Mouse (Mus musculus) heart, postnatal 10 days (tissue): ENCODE data around the gene Plbd1. TPM values are rescaled to one million over a fixed set of nuclear protein-coding genes. Genes with fewer than 3 reads are reported as not detected.
A peak's percentile ranks its signal among the peaks of the same experiment; 100 is the strongest.

Source experiments
- DNase-seq, 2 experiments: peaks; one replicate each; pipeline ENCODE4 v3.0.0; 2021
- intact Hi-C: fragments of 180-260 bp; cut with DNase I; formaldehyde crosslinking; loops from one replicate; pipeline ENCODE4 v1.15.1; 2025
- total RNA-seq, 2 experiments: library from RNA; stranded (reverse); gene quantifications; 2 replicates each; pipeline ENCODE4 v1.2.3; 2021

Plbd1 gene
- 10 to 100 TPM; 34.2 to 37.9 TPM for total RNA-seq

DNA sequence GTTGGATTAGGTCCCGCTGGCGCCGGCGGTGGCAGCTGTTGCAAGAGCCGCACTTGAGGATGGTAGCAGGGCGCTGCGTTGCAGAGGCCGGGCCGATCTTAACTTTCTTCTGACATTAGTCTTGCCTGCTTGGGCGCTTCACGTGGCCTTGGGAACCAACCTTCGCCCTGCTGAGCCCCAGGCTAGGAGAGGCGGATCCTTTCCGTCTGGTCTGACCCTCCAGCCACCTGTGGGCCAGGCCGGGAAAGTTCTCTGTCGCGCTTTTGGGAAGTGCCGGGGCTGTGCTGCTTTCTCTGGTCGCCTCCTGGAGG, at the start of gene Plbd1:
Gene Plbd1 (minus strand): TSS at position 223 of the 311 bp plus-strand sequence.
- intact Hi-C loops, result no loop called here
- peak; percentile 81 to 82 for DNase-seq

DNA sequence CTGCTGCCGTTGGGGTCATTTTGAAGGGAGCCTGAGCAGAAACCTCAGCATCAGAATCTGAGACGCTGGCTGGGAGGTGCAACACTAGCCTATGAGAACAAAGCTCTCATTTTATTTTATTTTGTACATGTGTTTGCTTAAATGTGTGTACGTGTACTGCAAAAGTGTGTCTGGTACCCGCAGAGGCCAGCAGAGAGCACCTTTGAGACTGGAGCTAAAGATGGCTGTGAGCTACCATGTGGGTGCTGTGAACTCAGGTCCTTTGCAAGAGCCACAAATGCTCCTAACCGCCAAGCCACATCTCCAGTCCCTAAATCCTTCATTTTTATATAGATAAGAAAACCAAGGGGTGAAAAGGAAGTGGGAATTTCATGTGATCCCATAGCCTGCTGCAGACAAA, 48.7 kb upstream of the Plbd1 start:
- intact Hi-C loops, result no loop called here
- DNase-seq, result no peak

DNA sequence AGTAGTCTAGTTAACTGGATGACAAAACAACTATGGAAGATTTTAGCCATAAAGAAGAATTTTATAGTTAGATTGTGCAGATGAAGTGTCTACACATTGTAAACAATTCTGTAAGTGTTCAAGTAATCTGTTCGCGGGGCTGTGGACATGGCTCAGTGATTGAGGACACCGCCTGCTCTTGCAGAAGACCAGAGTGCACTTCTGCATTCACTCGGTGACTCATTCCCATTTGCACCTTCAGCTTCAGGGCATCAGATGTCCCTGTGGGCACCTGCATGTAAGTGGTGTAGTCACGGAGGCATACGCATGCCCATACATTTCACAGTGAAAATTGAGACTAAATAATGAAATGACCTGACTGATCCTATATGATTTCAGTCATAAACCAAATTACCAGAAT, 46.9 kb upstream of the Plbd1 start:
- DNase-seq, result no peak

DNA sequence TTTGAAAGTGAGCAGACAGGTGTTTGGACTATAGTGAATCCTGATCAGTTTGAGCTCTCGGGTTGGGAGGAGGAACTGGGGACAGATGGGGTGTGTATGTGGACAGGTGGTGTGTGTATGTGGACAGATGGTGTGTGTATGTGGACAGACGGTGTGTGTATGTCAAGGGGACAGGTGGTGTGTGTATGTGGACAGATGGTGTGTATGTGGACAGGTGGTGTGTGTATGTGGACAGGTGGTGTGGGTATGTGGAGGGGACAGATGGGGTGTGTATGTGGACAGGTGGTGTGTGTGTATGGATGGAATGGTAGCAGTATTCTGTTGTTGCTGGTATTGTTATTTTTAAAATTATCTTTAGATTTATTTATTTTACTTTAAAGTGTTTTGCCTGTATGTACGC, 40.1 kb upstream of the Plbd1 start:
- no peak for DNase-seq
- intact Hi-C loops, result no loop called here

More for the DNA sequence above, 46.9 kb upstream of the Plbd1 start:
- intact Hi-C loops, result no loop called here

DNA sequence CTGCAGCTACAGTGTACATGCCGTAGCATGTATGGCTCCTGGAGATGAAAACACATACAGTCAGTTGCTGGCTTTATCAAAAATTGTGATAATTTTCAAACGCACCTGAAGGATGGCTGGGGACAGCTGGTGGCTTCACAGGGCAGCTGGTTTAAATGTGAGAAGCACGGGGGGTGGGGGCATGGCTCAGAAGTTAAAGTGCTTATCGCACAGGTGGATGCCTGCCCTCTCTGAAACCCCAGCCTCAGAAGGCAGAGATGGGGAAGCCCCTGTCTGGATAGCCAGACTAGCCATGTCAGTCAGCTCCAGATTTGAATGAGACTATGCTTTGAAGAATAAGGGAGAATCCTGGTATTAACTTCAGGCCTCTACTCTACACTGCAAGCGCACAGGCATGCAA, 39.5 kb upstream of the Plbd1 start:
- no peak for DNase-seq
- intact Hi-C loops, result no loop called here

DNA sequence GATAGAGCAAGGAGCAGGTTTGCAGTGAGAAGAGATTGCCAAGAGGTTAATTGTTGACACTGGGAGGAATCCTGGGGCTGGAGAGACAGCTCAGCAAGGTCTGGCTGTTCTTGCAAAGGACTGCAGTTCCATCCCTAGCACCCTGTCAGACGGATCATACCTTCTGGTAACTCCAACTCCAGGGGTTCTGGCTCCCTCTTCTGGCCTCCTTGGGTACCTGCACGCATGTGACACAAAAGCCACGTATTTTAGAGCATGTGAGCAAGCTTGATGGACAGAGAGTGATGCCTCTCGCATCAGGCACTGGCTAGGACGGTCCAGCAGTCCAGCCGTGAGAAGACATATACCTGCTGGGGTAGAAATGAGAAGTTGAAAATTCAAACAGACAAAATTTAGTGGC, 29.6 kb upstream of the Plbd1 start:
- no peak for DNase-seq
- intact Hi-C loops, result no loop called here

DNA sequence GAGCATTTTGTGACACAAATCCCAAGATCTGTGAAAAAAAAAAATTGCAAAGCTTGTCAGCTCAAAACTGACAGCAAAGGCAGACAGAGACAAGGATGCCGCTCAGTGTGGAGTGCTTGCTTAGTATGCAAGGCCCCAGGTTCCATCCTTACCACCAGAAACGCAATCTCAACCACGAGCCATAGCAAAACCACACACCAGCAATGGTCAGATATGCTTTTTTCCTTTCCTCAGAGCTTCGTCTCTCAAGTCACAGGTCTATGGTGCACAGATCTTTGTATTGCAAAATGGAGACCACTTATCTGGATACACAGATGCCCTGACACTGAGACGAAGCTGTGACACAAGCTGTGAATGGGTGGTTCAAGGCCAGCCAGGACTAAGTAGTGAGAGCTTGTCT, 28.8 kb upstream of the Plbd1 start:
- DNase-seq, result no peak
- intact Hi-C loops, result no loop called here

DNA sequence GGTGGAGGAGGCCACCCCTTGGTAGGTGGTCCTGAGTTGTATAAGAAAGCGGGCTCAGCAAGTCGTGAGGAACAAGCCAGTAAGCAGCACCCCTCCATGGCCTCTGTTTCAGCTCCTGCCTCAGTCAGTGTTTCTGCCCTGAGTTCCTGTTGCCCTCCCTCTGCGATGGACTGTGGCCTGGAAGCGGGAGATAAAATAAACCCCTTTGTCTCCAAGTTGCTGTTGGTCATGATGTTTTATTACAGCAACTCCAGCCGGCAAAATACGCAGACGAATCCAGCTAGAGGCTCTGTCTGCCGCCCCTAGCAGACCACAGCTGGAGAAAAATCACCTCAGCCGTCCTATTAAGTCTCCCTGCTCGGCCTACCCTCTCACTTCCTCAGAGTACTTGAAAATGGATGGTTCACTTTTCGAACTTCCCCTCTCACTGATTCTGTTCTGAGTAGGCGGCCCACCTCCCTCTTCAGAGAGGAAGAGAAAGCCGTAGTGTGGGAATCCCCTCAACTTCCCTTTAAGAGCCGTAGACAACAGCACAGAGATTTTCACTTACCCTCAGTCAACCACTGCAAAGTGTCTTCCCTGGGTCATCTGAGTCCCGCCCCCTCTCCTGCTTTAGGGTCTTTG, 28.2 kb upstream of the Plbd1 start:
- DNase-seq, result peak in 1 of 2 experiments; percentile 16

DNA sequence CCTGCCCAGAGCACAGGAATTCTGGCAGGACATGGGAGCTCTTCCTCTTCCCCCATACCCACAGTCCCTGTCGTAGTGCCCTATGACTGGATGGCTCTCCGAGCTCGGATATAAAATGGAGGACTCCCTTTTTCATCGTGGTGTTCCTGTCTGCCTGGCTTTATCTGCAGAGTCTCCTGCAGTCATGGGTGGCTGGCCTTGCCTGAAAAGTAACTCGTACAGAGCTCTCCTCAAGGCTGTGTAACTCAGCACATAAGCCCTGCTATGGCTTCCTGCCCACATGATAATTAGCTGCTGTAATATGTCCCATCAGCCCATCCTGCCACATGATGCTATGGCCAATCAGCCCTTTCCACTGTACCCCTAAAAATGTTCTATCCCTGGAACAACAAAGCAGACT, 23.7 kb upstream of the Plbd1 start:
- intact Hi-C loops, result no loop called here

More for the DNA sequence above, 28.2 kb upstream of the Plbd1 start:
- intact Hi-C loops, result no loop called here

DNA sequence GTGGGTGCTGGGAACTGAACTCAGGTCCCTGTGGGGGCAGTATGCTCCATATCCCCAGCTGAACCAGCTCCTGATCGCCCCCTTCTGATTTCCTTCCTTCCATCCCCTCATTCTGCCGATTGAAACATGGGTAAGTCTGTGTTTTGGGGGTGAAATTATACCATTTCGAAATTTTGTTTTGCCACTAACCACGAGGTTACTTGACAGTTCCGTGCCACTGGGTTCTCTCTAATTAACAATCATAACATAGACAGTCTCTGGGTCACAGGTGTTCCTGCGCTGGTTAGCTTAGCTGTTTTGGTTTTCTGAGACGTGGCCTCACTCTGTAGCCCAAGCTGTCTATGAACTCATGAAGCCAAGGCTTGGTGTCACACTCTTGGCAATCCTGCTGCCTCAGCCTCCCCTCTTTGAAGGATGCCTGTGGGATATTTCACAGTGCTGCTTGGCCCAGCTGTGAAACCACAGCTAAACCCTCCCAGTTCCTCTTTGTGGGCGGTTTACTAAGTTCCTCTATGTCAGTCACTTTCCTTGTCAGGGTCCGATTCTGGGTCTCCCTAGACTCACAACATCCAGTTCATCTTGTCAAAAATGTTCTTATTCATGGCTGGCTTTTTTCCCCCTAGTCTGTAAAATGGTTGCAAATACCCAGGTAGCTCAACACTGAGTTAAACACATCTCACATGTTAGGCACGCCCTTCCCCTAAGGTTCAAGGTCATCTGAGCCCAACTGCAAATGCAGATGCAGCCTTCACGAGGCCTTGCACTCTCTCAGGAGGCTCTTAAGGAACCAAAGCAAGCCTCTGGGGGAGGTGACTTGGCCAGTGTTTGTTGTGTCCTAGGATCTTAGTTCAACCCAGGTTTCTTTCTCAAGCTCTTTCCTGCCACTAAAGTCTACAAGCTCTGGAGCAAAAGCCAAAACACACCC, 21.9 kb upstream of the Plbd1 start:
- DNase-seq, result peak in 1 of 2 experiments; percentile 14
- intact Hi-C loops, result no loop called here

More for the DNA sequence above, 23.7 kb upstream of the Plbd1 start:
- no peak for DNase-seq

DNA sequence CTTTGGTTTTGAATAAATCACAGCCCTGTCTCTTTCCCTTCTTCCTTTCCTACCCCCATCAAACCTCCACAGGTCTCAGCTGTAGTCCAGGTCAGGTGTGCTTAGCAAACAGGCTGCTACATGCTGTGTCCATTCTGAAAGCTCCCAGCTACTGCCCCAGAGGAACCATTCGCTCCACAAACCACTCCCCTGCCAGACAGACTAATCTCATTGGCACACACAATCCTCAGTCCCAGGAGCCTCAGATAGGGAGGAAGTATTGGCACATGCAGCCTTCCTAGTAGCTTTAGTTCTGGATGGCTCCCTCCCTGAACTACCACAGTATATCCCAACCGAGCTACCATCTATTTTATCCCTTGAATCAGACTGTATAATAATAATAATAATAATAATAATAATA, 17.7 kb upstream of the Plbd1 start:
- DNase-seq, result peak in 1 of 2 experiments; percentile 33
- intact Hi-C loops, result no loop called here

DNA sequence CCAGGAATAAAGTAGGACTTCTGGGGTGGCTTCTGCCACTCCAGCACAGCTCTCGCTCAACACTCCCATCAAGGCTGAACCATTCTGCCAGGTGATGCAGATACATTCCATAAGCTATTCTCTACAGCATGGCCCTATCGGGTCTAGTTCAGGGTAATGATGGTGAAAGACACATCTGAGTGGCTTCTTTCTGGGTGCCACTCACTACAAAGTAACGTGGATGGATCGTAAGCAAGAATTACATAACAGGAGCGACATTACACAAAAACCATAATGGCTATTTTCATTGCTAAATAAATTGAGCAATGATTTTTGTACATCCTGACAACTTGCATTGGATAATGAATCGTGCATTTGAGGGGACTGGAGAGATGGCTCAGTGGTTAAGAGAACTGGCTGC, 13.2 kb upstream of the Plbd1 start:
- no peak for DNase-seq
- intact Hi-C loops, result no loop called here

DNA sequence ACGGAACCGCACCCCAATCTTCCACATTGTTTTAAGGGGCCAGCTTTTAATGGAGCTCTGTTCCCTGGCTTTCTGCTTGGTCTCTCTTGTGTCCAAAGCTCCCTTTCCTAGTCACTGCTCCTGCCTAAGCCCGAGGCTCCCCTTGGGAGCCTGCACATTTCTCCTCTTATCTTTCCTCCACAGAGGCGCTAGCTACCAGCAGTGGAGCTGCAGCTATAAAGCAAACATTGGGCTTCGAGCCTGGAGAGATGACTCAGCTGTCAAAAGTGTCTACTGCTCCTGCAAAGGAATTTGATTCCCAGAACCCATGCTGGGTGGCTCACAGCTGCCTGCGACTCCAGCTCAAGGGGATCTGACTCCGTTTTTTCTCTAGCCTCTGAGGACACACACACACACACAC, 10.7 kb upstream of the Plbd1 start:
- DNase-seq, result peak; percentile 82 to 90
- intact Hi-C loops, result no loop called here

DNA sequence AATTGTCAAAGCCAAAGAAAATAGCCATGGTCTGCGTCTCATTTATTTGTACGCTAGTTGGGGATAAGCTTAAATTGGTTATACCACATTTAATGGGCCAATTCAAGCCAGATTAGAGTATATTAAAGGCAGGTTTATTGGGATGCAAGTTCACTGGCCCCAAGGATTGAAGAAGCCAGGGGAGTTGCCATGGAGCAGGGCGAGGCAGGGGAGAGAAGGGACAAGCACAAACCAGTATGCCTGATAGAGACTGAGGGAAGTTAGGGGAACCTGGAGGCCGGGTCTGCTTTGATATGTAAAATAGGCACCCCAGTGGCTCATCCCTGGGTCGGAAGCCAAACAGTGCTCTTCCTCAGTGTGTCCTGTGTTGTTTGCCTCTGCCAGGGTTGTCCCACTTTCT, 7.5 kb upstream of the Plbd1 start:
- no peak for DNase-seq
- intact Hi-C loops, result no loop called here

DNA sequence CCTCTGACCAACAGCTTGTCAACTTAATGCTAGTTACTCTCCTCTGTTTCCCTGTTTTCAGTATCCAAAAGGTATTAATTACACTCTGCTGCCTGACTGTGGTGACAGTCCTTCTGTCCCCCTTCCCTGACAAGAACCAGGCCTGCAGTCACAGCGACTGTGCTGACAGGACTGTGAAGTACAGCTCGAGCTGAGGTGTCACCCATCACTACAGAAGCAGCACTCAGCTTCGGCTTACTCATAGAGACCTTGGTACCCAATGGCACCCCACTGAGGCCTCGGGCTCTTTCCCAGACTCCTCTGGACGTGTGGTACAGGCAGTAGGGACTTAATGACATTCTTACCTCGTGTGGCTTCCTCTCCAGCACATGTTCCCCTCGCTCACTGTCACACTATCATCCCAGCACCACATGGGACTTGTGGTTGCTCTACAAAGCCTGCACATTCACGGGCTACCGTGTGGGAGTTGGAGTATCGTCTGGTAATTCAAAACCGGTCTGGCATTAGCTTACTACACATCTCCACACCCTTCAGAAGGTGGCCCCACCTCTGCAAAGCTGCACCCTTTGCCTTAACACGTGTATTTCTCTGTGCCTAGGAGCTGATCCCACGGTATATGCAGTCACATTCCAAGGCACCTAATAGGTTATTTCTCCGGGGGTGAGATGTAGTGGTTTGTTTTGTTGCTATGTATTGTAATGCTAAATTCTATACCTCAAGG, 6.7 kb upstream of the Plbd1 start:
- intact Hi-C loops, result no loop called here
- DNase-seq, result no peak

DNA sequence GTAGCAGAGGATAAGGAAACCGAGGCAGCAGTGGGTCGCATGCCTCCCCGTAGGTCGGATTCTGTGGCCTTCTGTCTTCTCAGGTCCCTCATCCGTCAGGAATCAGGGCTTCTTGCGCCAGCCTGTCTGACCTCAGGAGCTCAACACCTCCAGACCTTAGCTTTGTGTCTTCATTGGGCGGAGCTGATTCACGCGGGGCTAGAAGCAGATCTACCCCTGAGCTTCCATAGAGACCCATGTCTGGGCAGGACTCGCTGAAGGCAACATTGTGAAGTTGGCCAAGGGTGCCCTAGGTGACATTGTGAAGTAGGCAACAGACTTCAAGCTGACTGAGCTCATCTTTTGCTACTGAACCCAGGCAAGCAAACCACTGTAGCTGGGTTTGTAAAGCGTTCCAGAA, 335 bp upstream of the Plbd1 start:
- DNase-seq, result no peak
- intact Hi-C loops, result no loop called here

DNA sequence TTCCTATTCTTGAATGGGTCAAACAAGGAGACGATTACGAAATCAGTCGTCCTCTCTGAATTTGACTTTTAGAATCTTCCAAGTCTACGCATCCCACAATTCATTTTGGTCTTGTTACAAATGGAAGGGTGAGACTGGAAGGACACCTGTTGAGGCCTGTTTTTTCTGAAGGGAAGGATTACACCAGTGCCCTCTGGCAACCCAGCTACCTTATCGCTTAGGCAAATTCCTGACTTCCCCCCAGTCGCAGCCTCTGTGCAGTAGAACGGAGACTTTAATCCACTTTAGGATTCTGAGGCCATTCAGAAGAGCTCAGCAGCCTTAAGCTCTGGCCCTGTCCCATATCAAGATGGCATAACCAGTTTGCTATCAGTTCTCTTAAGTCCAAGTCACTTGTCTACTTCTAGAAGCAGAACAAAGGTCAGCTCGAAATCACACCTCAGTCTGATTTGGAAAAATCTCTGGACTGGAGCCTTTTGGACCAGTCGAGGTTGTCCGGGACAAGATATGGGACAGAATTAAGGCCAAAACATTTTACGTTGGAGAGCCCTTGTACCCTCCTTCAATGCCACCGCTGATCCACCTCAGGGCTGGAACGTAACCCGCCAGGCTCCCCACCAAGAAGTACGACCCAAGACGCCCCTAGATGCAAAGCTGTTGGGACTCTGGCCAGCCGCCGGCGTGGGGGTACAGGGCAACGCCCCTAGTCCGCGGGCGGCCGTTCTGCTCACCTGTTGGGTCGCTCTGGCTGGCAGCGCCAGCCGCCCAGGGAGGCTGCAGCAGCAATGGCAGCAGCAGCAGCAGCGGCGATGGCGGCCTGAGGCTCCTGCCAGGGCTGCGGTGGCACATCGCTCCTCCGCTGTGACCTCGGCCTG, 660 bp downstream of the Plbd1 start:
- intact Hi-C loops, result no loop called here
- DNase-seq, result peak in 1 of 2 experiments; percentile 27

DNA sequence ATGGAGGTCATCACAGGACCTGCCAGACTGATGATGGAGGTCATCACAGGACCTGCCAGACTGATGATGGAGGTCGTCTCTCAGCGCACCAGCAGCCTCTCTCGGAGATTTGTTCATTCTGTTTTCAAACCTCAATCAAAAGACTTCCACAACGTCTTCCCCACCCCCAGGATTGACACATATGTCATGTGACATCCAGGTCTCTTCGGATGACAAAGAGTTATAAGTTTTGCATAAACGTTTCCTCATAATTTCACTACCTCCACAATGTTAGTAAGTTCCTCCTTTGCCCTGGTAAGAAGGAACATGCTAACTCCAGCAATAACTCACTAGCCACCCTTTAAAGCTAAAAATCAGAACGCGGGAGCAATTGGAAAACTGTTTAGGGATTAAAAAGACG, 2.5 kb downstream of the Plbd1 start:
- no peak for DNase-seq
- intact Hi-C loops, result no loop called here

DNA sequence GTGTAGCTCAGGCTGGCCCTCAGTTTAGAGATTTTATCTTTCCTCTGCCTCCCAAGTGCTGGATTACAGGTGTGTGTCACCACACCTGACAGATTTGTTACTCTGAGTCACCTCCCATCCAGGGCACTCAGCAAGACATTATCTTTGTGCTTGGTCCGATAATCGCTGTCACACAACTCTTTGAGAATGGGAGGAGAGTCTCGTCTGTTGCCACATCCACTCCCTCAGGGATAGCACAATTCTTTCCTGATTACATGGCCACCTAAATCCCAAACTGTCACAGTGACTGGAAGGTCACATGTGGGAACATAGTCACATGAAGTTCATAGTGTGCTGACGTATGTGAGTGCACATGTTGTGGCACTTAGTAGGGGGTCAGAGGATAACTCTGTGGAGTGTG, 3.4 kb downstream of the Plbd1 start:
- intact Hi-C loops, result no loop called here
- no peak for DNase-seq

DNA sequence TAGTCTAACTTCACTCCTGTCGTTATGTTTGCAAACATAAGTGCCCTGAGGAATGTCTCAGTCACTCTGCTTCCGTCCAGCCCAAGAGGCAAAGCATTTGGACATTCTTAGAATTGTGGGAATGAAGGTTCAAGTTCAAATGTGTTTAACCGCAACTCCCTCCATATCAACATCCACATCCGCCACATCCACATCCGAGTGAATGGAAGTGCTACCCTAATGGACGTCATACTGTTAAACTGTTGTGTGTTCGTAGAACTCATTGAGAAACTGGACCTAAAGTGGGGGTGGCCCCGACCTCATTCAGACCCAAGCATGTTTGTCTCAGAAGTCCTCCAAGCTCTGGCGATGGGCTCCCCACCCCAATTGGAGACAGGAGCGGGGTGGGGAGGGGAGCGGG, 5.9 kb downstream of the Plbd1 start:
- DNase-seq, result no peak
- intact Hi-C loops, result no loop called here

DNA sequence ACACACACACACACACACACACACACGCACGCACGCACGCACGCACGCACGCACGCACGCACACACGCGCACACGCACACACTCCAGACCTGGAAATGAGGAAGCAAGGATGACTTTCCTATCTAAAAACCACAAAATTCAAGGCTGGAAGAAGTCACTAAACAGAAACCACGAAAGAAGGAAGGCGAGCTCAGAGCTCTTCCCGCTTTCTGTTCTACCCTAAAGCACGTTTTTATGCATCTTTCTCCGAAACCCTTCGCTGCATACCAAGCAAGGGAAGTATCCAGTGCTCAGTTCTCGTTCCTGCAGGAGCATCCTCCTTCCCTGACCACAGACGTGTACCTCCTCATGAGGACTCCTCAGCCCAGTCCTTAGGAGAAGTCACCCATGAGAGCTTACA, 7.3 kb downstream of the Plbd1 start:
- intact Hi-C loops, result no loop called here
- no peak for DNase-seq
